Mouse (Mus musculus) inflammation-experienced regulatory T-cells, adult 6 months (primary cell): ENCODE data around the gene Ptbp1. TPM values are rescaled to one million over a fixed set of nuclear protein-coding genes. Genes with fewer than 3 reads are reported as not detected.

Source experiments
- ATAC-seq: one replicate; pipeline ENCODE4 v1.8.0; 2017
- polyA plus RNA-seq, 3 experiments: library from polyadenylated mRNA; unstranded; fragments of 100-300 nt; shearing (Covaris generic); gene quantifications; one replicate each; pipeline ENCODE4 v1.2.1; 2017

Ptbp1 gene
- 100 to 1,000 TPM in 2 of 3 experiments, 10 to 100 TPM in 1; 97.4 to 169 (median 149) TPM for polyA plus RNA-seq

DNA sequence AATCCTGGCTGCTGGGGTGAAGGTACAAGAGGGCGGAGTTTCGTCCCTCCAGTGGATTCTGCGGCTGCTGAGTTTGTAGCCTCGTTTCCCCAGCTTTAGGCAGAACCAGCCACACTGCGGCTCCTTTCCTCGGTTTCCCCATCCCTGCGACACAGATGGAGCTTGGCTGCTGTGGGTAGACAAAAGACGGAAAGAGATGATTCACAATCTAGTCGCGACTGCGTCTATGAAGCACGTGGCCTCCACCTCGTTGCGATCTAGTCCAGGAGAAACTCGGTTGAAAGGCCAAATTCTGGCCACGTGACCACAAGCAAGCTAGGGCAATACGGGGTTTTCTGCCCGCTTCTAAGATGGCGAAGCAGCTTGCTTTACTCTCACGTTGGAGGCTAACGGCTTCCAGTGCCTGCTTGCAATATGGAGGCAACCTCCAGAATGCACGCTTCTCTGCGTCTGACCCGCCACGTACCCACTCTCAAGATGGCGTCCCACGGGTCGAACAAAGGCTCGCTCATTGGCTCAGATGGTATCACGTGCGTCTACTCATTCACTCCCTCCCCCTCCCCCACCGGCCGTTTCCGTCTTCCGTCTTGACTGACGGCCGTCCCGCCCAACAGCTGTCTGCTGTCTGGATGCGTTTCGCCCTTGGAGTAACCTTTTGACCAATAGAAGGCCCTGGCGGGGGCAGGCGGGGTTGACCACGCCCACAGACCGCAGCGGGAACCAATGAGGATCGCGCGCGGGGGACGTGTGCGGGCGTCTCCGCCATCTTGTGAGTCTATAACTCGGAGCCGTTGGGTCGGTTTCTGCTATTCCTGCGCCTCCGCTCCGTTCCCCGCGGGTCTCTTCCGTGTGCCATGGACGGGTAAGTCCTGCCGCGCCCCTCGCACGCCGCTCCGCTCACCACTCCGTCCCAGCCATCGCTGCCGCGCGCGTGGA, at the start of gene Ptbp1:
Ptbp1 (plus strand) TSS at position 568 of the 936 bp plus-strand sequence.
- ATAC-seq, result peak; percentile 80

DNA sequence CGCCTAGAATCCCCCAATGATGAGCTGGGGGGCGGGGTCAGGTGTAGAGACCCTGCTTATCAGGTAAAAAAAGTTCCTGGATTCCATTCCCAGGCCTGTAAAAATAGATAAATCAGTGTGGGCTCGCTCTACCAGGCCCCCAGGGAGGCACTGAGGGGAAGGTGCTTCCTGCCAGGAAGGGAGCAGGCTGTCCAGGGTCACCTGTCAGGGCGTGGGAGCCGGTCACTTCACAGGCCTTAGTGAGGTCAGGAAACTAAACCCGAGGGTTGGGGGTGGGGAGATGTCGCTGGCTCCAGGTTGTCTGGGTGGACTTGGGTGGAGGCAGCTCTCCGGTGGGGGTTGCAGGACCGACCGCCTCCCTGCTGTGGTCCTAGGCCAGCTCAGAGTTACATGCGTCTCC, 48.6 kb upstream of the Ptbp1 start:
- ATAC-seq, result no peak

DNA sequence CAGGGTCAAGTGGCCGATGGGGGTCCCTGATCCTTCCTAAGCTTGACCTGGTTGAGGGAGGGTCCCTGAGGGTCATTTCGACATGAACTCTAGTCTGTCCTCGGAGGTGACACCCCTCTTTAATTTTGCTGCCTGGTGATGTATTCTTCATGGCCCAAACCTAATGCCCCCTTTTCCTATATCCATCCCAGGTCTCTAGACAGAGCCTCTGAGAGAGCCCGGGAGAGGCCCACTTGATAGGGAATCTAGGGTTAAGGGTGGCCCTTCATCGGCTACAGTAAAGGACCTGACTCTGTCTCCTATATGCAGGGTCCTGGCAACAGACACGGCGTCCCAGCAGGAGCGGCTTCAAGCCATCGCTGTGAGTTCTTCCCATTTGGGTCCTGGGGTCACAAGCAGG, 47.9 kb upstream of the Ptbp1 start:
- no peak for ATAC-seq

DNA sequence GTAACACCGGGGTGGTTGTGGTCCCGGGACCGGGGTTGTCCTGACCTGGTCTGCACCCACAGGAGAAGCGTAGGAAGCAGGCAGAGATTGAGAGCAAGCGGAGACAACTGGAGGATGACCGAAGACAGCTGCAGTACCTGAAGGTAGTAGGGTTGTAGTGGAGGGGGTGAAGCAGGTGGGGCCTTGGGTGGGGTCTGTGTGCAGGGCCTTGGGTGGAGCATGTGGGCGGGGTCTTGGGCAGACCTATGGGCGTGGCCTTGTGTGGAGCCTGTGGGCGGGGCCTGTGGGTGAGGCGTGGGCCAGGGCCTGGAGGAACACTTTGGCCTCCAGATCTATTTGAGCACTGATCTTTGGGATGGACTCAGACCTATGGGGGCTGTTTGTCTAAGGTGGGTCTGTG, 47.3 kb upstream of the Ptbp1 start:
- no peak for ATAC-seq

DNA sequence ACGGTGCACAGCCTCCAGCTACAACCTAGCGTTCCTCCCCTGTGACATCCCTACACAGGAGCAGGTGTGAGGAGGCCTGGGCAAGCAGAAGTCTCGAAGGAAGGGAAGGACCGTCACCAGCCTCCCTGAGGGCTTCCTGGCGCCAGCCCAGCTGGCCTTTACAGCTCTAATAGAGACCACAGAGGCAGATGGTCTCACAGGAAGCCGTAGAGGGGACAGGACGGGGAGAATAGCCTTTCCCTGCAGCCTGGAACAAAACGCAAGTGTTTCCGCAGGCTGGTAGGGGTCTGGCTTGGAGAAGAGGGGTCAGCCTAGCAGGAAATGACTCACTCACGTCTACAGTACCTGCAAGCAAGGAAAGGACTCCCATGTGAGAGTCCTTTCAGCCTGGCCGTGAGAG, 46.4 kb upstream of the Ptbp1 start:
- ATAC-seq, result no peak

GRCm38 (mm10) chr10:79808728-79809127, 45.5 kb upstream of the Ptbp1 start:
- no peak for ATAC-seq

DNA sequence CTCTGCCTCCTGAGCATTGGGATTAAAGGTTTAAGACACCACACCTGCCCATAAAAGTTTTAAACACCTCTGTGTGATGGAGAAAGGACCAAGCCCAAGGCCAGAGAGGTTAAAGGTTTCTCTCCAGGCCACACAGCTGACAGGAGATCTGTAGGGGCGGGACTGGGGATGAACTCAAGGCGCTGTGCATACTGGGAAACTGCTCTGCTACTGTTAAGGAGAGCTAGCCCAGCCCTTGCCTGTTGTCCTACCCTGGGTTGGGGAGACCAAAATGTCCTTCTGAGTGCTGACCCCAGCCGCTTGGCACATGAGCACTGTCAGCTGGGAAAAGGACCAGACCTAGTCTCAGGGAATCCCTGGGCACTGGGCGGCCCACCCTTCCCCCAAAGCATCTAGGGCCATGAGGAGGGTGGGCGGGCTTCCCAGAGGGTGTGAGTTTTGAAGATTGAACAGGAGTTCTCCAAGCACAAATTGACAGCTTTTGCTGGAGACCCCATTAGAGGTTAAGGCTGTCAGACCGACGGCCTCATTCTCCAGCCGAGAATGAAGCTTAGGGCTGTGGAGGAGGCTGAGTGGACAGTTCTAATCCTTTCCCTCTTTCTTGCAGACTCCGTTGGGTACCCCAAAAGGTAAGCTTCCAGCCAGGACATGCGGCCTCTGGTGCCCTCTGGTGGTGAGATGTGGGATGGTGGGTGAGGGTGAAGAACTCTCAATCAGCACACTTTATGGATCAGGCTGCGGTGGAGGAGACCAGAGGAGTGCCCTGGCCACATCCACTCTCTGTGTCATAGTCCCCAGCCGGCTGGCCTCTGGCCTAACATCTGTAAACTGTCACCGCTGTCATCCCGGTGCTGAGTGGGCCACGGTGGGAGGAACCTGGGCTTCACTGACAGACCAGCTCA, 42.2 kb upstream of the Ptbp1 start:
- ATAC-seq, result no peak

- ATAC-seq, result no peak
These were observed 39.9 kb upstream of the Ptbp1 start for GRCm38 (mm10) chr10:79814271-79814842.

DNA sequence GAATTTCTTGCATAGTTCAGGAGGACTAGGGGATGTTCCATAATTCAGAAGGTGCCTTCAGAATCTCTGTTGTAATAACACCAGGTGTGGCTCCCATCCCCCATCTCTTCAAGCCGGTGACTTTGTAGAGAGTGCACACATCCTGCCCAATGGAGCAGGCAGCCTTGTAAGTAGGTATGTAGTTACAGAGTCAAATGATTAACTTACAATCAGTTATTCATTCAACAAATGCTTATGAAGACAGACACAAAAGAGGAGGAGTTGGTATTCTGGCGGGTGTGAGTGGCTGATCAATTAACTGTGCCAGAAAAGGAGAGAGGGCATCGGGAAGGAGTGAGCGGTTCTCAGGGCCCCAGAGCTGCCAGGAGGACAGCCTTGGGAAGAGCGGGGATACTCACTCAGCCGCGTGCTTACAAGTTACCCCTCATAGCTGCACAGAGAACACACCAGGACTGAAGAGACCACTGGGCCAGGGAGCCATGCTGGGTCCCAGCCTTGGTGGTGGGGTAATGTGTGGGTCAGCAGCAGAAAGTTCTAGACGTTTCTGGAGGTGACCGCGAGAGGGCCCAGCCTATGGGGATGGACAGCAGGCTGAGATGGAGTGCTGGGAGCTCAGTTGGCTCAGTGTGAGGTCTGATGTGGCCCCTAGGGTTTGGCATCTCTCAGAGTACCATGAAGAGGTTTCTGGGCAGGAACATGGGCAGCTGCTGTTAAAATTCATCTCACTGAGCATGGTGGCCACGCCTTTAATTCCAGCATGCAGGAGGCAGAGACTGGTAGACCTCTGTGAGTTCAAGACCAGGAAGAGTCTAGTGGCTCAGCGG, 38.3 kb upstream of the Ptbp1 start:
- no peak for ATAC-seq

GRCm38 (mm10) chr10:79817111-79817510, 37.1 kb upstream of the Ptbp1 start:
- ATAC-seq, result no peak

DNA sequence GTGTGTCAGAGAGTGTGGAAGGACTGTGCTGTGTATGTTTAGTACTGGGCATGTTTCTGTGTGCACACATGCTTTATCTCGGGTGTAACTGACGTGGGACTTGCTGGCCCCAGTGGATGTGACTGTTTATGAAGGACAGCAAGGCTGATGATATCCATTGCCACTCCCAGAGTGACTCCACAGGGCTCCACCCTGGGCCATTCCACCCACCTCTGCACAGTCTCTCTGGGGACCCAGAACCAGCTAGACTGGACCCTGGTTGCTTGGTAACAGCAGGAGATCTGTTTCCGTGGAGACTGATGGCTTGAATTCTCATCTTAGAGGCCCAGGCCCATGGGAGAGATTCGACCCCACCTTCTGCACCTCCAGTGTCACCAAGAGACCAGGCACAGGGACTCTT, 36.0 kb upstream of the Ptbp1 start:
- ATAC-seq, result no peak

DNA sequence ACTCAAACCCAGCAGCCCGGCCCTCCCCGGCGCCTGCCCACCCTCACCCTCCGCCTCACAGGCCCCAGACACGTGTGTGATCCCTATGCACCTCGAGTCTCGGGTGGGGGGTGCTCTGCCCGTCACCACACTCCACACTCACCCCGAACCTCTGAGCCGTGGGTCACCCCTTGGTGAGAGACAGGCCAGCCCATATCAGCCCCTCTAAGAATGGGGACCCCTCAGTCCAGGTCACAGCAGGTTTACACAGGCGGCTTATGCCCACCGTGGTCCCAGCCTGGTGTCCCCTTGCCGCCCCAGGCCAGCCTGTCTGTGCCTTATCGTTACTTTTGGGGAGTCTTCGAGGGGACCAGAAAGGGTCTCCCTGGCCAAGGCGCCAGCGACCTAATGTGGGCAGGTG, 34.6 kb upstream of the Ptbp1 start:
- no peak for ATAC-seq

DNA sequence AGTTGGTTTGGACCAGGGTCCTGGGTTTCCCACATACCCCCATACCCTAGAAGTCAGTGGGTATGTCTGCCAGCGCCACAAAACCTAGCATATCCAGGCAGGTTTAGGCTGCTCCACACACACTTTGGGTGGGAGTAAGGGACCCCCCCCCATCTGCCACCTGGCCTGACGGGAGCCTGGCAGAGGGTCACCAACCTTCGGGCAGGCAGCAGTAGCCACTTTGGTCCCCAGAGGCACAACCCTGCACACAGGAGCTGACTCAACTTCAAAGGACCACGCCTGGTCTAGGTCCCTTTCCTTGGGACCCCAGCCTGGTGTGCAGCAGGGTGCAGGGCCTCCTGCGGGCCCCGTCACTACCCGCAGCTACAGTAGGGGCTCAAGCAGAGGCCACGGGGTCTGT, 34.0 kb upstream of the Ptbp1 start:
- ATAC-seq, result no peak

DNA sequence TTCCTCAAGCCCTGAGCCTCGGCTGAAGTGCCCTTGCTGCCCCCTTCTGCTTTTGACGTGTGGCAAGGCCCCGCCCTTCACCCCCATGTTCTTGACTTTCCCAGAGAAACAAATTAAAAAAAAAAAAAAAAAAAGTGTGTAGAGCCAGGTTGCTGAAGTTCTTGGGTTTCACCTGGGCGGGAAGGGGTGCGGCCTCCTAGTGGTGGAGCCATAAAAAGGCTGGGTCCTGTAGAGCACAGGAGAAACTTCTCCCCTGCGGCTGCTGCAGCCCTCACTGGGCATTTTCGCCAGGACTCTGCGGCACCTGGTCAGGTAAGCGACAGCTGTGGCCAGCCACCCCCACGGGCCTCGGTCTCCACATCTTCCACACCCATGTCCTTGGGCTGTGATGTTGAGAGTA, 33.4 kb upstream of the Ptbp1 start, which contains the start of gene Misp:
Misp (plus strand) TSS at position 208 of the 400 bp plus-strand sequence.
- ATAC-seq, result no peak

GRCm38 (mm10) chr10:79821731-79822130, 32.5 kb upstream of the Ptbp1 start:
- no peak for ATAC-seq

DNA sequence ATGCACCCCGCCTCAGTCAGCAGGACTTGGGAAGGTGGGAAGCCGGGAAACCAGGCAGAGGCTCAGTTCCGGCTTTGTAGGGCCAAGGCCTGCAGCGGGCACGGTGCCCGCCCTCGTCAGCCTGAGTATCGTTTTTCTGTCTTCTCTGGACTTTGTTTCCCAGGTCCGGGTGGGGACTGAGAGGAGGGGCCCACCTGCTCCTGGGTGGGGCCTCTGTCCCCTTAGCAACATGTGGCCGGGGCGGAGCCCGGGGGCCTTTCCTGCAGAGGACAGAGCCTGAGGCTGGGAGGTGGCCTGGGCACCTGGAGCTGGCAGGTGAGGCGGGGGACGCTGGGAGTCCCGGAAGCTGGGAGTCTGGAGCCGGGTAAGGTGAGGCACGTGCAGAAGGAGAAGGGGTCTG, 31.9 kb upstream of the Ptbp1 start:
- ATAC-seq, result no peak

GRCm38 (mm10) chr10:79823011-79823410, 31.2 kb upstream of the Ptbp1 start:
- ATAC-seq, result no peak

GRCm38 (mm10) chr10:79824413-79824812, 29.8 kb upstream of the Ptbp1 start:
- ATAC-seq, result no peak

- no peak for ATAC-seq
These were observed 22.6 kb upstream of the Ptbp1 start for GRCm38 (mm10) chr10:79831583-79831982.

DNA sequence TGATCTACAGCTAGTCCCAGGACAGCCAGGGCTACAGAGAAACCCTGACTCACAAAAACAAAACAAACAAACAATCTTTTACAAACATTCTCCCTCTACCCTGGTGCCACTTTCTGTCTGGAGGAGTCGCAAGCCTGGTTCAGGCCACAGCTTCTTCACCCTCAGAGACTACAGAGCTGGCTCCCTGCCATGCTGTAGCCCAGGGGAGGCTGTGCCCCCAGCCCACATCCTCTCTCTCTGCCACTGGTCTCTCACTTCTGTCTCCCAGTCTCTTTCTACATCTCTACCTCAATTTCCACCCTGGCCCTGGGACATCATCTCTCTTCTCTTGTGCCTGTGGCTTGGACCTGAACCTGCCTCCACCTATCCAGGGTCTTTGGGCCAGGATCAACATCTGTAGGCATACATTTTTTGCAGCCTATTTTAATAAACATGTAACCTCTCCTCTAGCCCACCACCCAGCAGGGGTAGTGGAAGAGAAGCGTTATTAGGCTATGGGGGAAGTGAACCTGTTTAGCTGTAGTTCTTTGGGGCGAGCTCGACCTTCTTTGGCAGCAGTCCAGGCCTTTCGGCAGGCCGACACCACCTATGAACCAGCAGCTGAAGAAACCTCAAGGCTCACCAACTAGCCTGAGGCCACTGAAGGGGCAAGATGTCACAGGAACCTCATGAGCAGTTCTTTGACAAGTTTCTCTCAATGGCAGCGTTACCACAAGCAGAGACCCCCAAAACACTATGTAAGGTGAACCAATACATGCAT, 22.0 kb upstream of the Ptbp1 start:
- no peak for ATAC-seq

- no peak for ATAC-seq
These were observed 21.4 kb upstream of the Ptbp1 start for GRCm38 (mm10) chr10:79832786-79833181.
